Mouse (Mus musculus) left cerebral cortex, postnatal 36 days (tissue): ENCODE measurements around the gene Cnih2. TPM values are rescaled to one million over a fixed set of nuclear protein-coding genes. Genes with fewer than 3 reads are reported as not detected.

Source experiments
- DNase-seq, 2 experiments: peaks; one replicate each; pipeline ENCODE4 v3.0.0; 2021 to 2022; ENCODE audit warnings: low spot score in 2 of 2, mixed read lengths in 1 of 2
- intact Hi-C: fragments of 180-260 bp; cut with DNase I; formaldehyde crosslinking; loops from one replicate; pipeline ENCODE4 v1.15.1; 2025
- total RNA-seq, 2 experiments: library from RNA; stranded (reverse); gene quantifications; 2 replicates each; pipeline ENCODE4 v1.2.3; 2021

Gene Cnih2
- total RNA-seq, 2 experiments from 2014 or later, result 260 to 267 TPM

GRCm38 (mm10) chr19:5071077-5071476, 27.2 kb downstream of the Cnih2 start:
- no peak for DNase-seq
- intact Hi-C loops, result loop anchor here (5.0 kb wide), 1 partner anchor 54 kb away; no protein-coding TSS in a partner anchor

GRCm38 (mm10) chr19:5069978-5070377, 28.3 kb downstream of the Cnih2 start:
- no peak for DNase-seq
- intact Hi-C loops, result loop anchor here (5.0 kb wide), 1 partner anchor 53 kb away; no protein-coding TSS in a partner anchor

- no peak for DNase-seq
- intact Hi-C loops, result no loop called here
Measured at GRCm38 (mm10) chr19:5069486-5069885, 28.8 kb downstream of the Cnih2 start.

- intact Hi-C loops, result no loop called here
- DNase-seq, result peak in 1 of 2 experiments; percentile 5
Measured at GRCm38 (mm10) chr19:5068570-5069234, 29.6 kb downstream of the Cnih2 start.

- intact Hi-C loops, result no loop called here
Measured at GRCm38 (mm10) chr19:5067867-5068569, 30.3 kb downstream of the Cnih2 start, which contains the start of gene Cd248. Gene Cd248 (plus strand): TSS chr19:5068078.

GRCm38 (mm10) chr19:5067040-5067799, 31.1 kb downstream of the Cnih2 start:
- DNase-seq, result no peak

More at GRCm38 (mm10) chr19:5067867-5068569, 30.3 kb downstream of the Cnih2 start, which contains the start of gene Cd248:
- DNase-seq, result peak in 1 of 2 experiments; percentile 23

GRCm38 (mm10) chr19:5065104-5065503, 33.2 kb downstream of the Cnih2 start:
- DNase-seq, result no peak
- intact Hi-C loops, result no loop called here

More at GRCm38 (mm10) chr19:5067040-5067799, 31.1 kb downstream of the Cnih2 start:
- intact Hi-C loops, result no loop called here

- intact Hi-C loops, result no loop called here
- no peak for DNase-seq
Measured at GRCm38 (mm10) chr19:5062446-5062845, 35.9 kb downstream of the Cnih2 start.

- no peak for DNase-seq
- intact Hi-C loops, result no loop called here
Measured at GRCm38 (mm10) chr19:5062041-5062440, 36.3 kb downstream of the Cnih2 start.

- intact Hi-C loops, result no loop called here
- no peak for DNase-seq
Measured at GRCm38 (mm10) chr19:5060365-5061330, 37.7 kb downstream of the Cnih2 start.

- peak in 1 of 2 experiments; percentile 24 for DNase-seq
- intact Hi-C loops, result no loop called here
Measured at GRCm38 (mm10) chr19:5058801-5059771, 39.2 kb downstream of the Cnih2 start.

GRCm38 (mm10) chr19:5057876-5058775, 40.2 kb downstream of the Cnih2 start:
- intact Hi-C loops, result loop anchor here (2.0 kb wide), 1 partner anchor 15 kb away; no protein-coding TSS in a partner anchor

GRCm38 (mm10) chr19:5056251-5056650, 42.1 kb downstream of the Cnih2 start:
- peak in 1 of 2 experiments; percentile 29 for DNase-seq
- intact Hi-C loops, result loop anchor here (2.0 kb wide), 1 partner anchor 17 kb away; no protein-coding TSS in a partner anchor

More at GRCm38 (mm10) chr19:5057876-5058775, 40.2 kb downstream of the Cnih2 start:
- no peak for DNase-seq

- intact Hi-C loops, result no loop called here
- DNase-seq, result peak; percentile 48 to 61
Measured at GRCm38 (mm10) chr19:5053909-5054308, 44.4 kb downstream of the Cnih2 start.

GRCm38 (mm10) chr19:5052853-5053252, 45.5 kb downstream of the Cnih2 start:
- intact Hi-C loops, result no loop called here

GRCm38 (mm10) chr19:5052166-5052822, 46.0 kb downstream of the Cnih2 start:
- peak; percentile 74 to 80 for DNase-seq
- intact Hi-C loops, result no loop called here

More at GRCm38 (mm10) chr19:5052853-5053252, 45.5 kb downstream of the Cnih2 start:
- no peak for DNase-seq
